Mouse (Mus musculus): ENCODE measurements around the gene Rcbtb2. TPM values are rescaled to one million over a fixed set of nuclear protein-coding genes. Genes with fewer than 3 reads are reported as not detected.

Gene Rcbtb2
- total RNA-seq, 4 experiments from 2014 or later: 14.0 to 17.5 (median 15.7) TPM

- no peak for DNase-seq (ENCODE audit: low spot score in 2 of 2)
Observed at GRCm38 (mm10) chr14:73116301-73116700, 6.5 kb upstream of the Rcbtb2 start.

DNA sequence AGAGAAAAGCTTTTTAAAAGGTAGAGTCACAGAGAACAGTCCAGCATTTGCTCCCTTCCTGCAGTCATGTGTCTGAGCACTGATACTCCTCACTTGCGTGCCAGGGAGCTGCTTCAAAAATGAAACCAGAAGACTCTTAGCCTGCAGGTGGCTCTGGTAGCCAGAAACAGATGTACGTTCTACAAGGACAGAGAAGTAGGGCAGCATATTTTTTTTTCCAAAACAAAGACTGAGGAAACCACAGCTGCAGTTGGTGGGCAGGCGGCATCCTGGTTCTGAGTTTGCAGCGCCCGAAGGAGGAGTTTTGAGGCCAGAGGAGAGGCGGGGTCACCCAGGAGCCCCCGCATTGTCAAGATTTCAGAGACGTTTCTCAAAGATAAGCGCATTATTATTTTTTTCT lies 5.9 kb upstream of the Rcbtb2 start:
- DNase-seq (ENCODE audit: low spot score in 2 of 2): peak; percentile 10 to 36

DNA sequence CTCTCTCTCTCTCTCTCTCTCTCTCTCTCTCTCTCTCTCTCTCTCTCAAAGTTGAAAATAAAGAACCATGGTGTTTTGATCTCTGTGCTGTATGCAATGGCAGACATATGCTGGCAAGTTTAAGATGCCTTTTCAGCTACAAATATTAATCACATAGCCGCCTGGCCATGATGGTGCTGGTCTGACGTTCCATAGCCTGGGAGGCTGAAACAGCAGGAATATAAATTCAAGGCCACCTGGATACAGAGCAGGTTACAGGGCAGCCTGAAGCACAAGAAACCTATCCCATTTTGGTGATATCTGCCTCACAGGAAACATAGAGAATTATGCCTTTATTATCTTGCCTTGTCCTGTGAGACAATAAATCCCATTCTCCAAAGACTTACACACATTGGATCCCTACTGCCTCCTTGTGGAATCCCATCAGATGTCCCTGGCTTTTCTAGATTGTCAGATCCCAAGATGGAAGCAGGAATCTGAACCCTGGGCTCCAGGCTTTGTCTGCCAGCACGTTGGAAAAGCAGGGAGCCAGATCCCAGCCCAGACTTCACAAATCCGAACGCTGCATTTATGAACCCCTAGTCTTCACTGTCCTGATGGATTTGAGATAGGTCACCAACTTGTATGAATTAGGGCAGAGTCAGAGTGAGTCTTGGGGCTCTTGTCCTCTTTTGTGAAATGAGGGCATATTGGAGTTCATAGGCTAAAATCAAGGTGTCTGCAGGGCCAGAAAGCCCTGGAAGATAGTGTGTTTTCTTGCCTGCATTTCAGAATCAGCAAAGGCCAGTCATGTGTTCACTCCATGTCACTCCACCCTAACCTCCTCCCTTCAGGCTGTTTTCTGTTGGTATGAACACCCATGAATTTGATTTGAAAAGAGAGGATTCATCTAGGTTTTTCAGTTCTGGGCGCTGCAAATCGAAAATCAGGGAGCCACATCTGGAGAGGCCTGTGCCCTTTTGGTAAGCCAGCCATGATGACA lies 5.1 kb upstream of the Rcbtb2 start:
- no peak for DNase-seq (ENCODE audit: low spot score in 2 of 2)

GRCm38 (mm10) chr14:73118482-73119347 lies 4.1 kb upstream of the Rcbtb2 start:
- DNase-seq (ENCODE audit: low spot score in 2 of 2): no peak

DNA sequence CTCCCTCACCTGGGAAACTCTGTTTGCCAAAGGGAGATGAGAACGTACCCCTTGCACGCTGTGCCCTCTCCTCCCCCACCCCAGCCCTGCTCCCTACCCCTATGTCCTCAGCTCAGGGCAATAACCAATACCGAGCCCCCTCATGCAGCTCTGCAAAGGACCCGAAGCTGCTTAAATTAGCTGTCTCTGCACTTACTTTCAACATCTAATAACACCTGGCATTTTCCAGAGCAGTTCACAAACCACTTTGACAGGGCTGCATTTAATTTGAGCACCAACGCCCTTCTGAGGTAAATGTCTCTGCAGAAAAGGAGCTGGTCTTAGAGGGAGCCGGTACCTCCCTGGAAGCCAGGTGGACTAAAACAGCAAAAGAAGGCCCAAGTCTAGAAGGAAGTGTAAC lies 3.4 kb upstream of the Rcbtb2 start:
- DNase-seq (ENCODE audit: low spot score in 2 of 2): no peak

DNA sequence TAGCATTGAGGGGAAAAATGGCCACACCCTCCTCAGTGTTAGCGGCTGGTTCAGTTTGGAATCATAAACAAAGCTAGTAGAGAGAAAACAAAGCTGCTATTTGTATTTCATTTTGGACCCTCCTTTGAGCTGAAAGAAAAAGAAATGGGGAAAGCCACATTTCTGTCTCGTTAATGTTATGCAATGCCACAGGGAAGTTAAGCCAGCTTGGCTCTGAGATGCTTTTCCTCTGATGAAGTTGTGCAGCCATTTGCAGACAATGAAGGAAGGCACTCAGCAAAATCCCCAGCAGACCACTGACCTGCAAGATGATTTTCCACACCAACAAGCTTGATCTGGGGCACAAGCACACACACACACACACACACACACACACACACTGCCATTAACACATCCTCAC lies 2.9 kb upstream of the Rcbtb2 start:
- no peak for DNase-seq (ENCODE audit: low spot score in 2 of 2)

DNA sequence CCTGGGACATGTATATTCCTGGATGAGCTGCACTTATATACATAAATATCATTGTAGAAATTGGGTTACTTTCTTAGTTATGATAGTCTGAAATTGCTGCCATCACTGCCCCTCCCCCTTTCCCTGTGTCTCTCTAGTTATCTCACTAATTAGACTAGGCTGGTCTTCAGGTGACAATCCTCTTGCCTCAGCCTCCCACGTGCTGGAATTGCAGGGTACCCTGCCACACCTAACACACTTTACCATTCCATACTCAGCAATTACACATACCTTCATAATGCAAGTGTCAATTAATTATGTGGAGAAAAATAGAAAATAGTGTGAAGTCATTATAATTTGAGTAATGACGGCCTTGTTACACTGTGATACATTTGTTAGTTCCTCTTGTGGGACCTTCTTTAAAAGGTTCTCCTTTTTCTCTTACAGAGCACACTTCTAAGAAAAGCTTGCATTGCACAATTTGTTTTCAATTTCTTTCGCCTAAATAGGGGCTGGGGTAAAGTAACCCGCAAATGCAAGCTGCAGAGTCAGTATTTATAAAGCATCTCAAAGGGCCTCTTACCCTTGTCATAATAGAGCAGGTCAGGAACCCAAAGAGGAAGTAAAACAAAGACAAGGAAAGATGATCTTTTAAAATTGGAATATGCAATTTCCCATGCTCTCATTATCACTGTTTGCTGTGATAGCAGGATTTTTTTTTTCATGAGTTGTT lies 470 bp upstream of the Rcbtb2 start:
- DNase-seq (ENCODE audit: low spot score in 2 of 2): no peak

GRCm38 (mm10) chr14:73123381-73123780 lies 544 bp downstream of the Rcbtb2 start:
- DNase-seq (ENCODE audit: low spot score in 2 of 2): no peak

DNA sequence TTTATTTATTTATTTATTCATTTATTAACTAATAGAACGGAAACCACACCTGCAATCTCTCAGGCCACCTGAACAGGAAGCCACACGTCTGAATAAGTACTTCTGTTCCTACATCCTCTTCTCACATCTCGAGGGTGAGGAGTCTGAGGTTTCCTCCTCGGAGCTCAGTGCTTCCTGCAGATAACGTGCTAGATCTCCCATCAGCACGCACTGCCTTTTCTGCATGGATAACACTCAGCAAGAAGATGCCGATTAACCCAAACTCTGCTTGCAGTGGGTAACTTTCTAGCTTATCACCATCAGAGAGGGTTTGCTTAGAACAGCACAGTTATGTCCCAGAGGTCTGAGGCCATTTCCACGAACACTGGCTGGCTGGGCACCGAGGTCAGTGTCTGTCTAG lies 949 bp downstream of the Rcbtb2 start:
- DNase-seq (ENCODE audit: low spot score in 2 of 2): no peak

DNA sequence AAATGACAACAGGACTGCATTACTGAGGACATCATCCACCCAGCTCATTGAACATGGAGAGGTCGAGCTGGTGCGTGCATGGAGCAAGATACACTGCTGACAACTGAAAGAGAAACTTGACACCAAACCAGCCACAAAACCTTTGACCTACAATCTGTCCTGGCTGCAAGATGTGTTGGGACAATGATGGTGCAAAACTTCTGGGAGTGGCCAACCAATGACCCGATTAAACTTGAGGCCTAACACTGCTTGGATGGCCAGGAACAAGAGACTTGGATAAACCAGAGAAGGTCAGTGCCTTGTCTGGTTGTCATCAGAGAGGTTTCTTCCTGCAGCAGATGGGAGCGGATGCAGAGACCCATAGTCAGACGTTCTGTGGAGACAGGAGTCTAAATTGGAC lies 7.7 kb downstream of the Rcbtb2 start:
- no peak for DNase-seq (ENCODE audit: low spot score in 2 of 2)

DNA sequence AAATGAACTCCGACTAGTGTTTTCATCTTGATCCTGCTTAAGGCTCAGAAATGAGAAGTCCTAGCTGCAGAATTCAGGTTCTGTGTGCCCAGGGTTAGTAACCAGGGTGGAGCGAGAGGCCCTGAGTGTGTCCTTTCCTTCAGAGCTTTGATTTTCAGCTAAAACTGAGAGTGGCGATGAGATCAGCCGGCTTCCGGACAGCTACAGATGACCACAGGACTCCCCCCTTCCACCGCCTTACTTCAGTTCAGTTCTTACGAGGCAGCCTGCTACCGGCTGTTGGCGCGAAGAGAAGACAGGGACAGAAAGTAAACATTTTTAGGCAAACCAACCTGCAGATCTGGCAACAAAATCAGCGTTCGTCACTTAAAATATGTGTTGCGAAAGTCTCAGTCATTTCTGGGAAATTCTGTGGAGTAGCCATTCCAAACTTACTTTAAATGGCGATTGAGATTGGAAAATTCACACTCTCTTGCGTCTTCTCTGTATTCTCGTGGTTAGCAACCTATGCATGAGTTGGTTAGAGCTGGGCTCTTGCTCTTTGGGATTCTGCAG lies 9.1 kb downstream of the Rcbtb2 start:
- DNase-seq (ENCODE audit: low spot score in 2 of 2): no peak

- no peak for DNase-seq (ENCODE audit: low spot score in 2 of 2)
Observed at GRCm38 (mm10) chr14:73132731-73133130, 9.9 kb downstream of the Rcbtb2 start.

DNA sequence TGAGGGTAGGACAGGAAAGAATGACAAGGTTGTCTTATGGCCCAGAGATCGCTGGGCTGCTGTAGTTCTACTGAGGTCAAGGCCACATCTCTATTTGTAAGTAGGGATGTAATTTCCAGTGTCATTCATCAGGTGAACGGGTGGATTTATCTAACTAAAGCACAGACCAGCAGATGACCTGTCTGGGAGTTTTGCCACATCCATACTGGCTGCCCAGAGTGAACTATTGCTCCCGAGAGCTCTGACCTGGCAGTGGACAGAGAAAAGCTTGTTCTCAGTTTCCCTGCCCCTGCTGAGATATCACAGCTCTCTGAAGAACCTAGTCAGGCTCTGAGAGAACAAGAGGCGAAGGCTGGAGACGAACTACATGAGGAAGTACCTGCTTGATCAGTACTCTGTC lies 14.4 kb downstream of the Rcbtb2 start:
- DNase-seq (ENCODE audit: low spot score in 2 of 2): no peak

- DNase-seq (ENCODE audit: low spot score in 2 of 2): no peak
Observed at GRCm38 (mm10) chr14:73138483-73138882, 15.6 kb downstream of the Rcbtb2 start.

- no peak for DNase-seq (ENCODE audit: low spot score in 2 of 2)
Observed at GRCm38 (mm10) chr14:73139866-73140265, 17.0 kb downstream of the Rcbtb2 start.

DNA sequence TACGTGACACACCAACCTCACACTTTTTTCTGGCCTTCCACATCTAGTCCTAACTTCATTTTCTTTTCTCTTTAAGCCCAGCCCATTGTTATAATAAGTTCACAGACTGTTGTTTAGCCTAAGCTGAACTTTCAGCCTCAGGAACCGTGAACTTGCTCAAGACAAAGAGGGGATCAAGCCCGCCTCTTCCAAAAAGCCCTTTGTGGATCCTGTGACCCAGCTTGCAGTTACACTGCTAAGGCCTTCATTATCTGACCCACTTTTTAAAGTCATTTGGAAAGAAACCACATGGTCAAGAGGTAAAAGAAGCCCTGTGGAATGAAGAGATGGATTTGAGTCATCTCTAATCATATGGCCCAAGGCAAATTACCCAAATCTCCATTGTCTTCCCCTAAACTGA lies 19.0 kb downstream of the Rcbtb2 start:
- DNase-seq (ENCODE audit: low spot score in 2 of 2): no peak

DNA sequence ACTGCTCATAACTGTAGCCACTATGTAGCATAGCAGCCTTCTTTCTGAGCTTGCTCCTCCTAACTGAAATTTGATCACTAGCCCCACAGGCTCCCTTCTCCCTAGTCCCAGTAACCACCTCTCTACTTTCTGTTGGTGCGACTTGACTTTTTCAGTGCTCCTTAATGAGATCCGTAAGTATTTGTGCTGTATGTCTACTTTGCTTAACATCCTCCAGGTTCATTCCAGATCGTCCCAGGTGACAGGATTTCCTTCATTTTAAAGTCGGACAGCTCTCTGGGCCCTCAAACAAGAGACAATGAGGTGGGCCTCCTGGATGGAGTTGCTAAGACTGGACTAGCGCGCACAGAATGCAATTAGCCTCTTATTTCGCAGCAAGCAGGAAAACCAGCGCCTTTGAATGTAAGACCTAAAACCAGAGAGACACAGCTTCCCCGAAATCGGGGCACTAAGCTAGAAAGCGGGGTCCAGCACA lies 19.6 kb downstream of the Rcbtb2 start:
- DNase-seq (ENCODE audit: low spot score in 2 of 2): no peak

- peak; percentile 64 to 78 for DNase-seq (ENCODE audit: low spot score in 2 of 2)
Observed at GRCm38 (mm10) chr14:73142896-73143709, 20.3 kb downstream of the Rcbtb2 start.

DNA sequence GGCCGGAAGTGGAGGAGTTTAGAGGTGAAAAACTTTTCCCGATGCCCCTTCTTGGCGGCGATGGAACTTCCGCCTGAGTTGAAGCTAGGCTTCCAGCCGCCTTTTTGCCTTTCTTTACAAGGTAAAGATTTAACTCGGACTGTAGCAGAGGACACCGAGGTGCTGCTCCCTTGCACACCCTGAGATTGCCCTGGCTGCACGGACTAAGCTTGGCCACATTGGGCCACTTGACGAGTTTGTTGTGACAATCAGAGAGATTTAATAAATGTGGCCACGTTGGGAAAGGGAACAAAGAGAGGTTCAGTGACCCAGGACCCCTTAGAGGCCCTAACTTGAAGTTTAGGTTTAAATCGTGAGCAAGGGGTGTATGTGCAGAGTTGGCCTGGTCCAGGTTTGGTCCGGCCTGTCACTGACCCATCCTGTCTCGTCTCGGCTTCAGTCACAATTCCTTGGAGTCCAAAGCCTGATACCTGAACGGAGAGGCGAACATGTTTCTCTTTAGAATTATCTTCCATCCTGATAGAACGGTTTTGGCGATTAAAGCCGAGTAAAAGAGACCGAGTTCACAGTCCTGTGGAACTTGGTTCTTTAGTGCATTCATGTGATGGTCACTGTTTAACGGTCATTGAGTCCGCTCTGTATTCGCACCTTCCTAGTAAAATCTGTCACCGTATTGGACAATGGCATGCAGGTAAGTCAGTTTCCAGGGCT lies 21.0 kb downstream of the Rcbtb2 start:
- no peak for DNase-seq (ENCODE audit: low spot score in 2 of 2)

DNA sequence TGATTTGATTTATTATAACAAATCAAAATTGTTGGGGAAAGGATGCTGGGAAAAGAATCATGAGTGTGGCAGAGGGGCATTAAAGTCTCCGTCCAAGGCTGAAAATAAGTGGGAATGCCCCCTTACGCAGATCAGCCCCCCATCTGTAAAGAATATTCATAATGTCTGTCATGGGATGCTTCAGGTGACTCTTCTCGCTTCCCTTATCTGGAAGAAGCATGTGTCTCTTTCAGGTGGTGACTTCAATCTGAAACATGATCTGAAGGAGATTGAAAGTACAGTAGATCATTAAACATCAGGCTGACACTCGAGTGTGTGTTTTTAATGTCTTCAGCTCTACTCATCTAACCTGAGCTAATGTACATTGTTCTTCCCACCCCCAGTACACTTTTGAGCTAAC lies 22.7 kb downstream of the Rcbtb2 start:
- no peak for DNase-seq (ENCODE audit: low spot score in 2 of 2)

All from gastrocnemius, adult 8-10 months (tissue).